Mouse (Mus musculus): Measurements from ENCODE around the gene Cnot11. TPM values are rescaled to one million over a fixed set of nuclear protein-coding genes. Genes with fewer than 3 reads are reported as not detected.

Gene Cnot11
- polyA plus RNA-seq (2016; fragmentation: Nextera tagmentation; extraction: Ambion mirVana), result 23.1 and 26.0 TPM in 2 replicates

DNA sequence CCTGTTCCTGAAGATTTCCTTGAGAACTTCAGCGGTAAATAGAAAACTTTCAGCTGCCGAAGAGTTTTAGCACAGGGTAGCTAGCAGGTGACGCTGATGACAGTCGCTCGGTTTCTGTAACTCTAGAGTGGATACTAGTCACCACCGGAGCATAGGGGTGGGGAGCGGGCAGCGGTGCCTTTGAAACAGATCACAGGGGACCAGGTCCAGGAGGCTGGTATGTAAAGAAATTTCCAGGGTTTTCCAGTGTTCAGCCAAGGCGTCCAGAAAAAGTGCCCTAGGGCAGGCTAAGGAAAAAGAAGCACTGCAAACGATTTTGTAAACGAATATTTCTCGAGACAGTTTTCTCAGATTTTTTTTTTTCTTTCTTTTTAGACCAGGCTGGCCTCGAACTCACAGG is at the start of gene Cnot11:
Gene Cnot11 (plus strand): TSS at position 162 of the 400 bp plus-strand sequence.
- peaks cover 19% of the 10 kb centered on the region for H3K4me1 ChIP-seq
- 27% methylated on average over 13 of the region's 13 CpGs for WGBS

DNA sequence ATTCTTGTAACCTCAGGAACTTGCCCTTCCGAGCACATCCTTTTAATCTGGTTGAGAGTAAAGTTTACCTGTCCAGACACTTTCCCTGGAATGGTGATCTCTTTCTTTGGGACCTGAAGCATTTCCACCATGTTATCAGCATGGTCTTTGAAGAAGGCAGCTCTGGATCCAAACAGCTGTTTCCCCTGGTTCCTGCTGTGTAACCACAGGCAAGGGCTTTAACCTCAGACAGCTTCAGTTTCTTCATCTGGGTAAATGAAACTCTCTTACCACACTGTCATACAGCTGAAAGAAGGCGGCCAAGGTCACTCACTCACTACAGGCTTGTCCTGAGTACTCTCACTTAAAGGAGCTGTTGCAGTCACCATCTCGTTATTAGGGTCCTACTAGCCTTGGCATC is 47.4 kb upstream of the Cnot11 start:
- no peak overlapping the region for H3K27ac ChIP-seq
- 78% methylated on average over 3 of the region's 3 CpGs for WGBS
- H3K27me3 ChIP-seq (ENCODE audit: low read depth, poor library complexity, severe bottlenecking), result no peaks in the 10 kb centered on the region
- H3K4me1 ChIP-seq, result peaks cover 3% of the 10 kb centered on the region
- no peak for DNase-seq (ENCODE audit: low spot score)
- H3K36me3 ChIP-seq, result no peaks in the 10 kb centered on the region
- H3K4me3 ChIP-seq, result no peak overlapping the region
- H3K9me3 ChIP-seq (replicated peaks), result no peaks in the 10 kb centered on the region

More for the DNA sequence above, at the start of gene Cnot11:
- Histone ChIP-seq H3K4me3 (peak within 1 kb of the TSS; percentile 98), H3K9me3 (replicated peaks) (no peaks in the 10 kb centered on the region), H3K27ac (peak within 1 kb of the TSS; percentile 95), H3K27me3 (ENCODE audit: low read depth, poor library complexity, severe bottlenecking) (no peaks in the 10 kb centered on the region), H3K36me3 (peaks cover 26% of the 10 kb centered on the region)
- DNase-seq (ENCODE audit: low spot score), result no peak

DNA sequence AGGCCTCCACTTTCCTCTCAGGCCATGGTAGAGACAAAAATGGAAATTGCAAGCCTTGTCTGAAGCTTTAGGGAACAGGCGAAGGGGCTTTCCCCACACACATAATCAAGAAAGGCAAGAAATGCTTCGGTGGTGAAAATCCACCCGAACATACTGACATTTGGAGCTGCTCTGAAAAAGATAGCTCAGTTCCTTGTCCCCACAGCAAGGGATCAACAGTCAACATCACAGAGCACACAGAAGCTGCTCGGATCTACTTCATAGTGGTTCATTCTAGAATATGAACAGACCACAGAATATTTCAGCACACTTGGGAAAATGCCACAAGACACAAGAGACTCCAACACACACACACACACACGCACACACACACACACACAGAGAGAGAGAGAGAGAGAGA is 41.6 kb upstream of the Cnot11 start:
- no peak overlapping the region for H3K4me3 ChIP-seq
- WGBS, result 91% methylated on average over 5 of the region's 5 CpGs
- no peak overlapping the region for H3K27ac ChIP-seq
- H3K27me3 ChIP-seq (ENCODE audit: low read depth, poor library complexity, severe bottlenecking), result no peaks in the 10 kb centered on the region
- H3K4me1 ChIP-seq, result no peaks in the 10 kb centered on the region
- no peaks in the 10 kb centered on the region for H3K9me3 ChIP-seq (replicated peaks)
- DNase-seq (ENCODE audit: low spot score), result no peak
- no peaks in the 10 kb centered on the region for H3K36me3 ChIP-seq

DNA sequence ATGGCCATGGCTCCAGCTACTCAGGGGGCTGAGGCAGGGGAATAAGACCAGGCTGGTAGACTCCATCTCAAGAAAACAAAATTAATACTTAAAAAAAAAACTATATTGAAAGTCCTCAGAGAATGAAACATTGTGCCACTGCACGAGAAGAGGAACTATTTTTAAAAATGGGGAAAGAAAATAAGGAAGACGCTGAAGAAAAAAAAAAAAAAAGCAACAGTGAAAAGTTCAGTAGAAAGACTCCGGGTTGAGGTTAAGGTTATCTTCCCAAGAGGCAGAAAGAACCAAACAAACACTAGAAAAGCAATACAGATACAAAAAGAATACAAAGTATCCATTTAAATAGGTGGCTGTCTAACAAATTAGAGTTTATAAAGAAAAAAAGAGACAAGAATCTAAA is 41.1 kb upstream of the Cnot11 start:
- no peaks in the 10 kb centered on the region for H3K36me3 ChIP-seq
- H3K9me3 ChIP-seq (replicated peaks), result no peaks in the 10 kb centered on the region
- DNase-seq (ENCODE audit: low spot score), result no peak
- H3K27ac ChIP-seq, result no peak overlapping the region
- WGBS, result 84% methylated on average over 3 of the region's 3 CpGs
- no peaks in the 10 kb centered on the region for H3K4me1 ChIP-seq
- no peak overlapping the region for H3K4me3 ChIP-seq
- H3K27me3 ChIP-seq (ENCODE audit: low read depth, poor library complexity, severe bottlenecking), result no peaks in the 10 kb centered on the region

DNA sequence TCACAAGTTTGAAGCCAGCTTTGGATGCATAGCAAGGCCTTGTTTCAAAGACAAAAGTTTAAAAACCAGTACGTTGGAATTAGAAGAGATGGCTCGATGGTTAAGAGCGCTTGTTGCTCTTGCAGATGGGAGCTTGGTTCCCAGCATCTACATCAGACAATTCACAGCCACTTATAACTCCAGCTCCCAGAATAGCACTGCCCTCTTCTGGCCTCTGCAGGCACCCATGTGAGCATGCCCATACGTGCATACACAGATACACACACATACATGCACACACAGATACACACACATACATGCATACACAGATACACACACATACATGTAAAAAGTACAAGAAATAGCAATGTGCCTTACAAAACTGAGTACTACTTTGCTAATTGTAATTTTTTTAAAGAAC is 37.8 kb upstream of the Cnot11 start:
- Histone ChIP-seq H3K4me1 (no peaks in the 10 kb centered on the region), H3K4me3 (no peak overlapping the region), H3K36me3 (no peaks in the 10 kb centered on the region), H3K27me3 (ENCODE audit: low read depth, poor library complexity, severe bottlenecking) (no peaks in the 10 kb centered on the region), H3K9me3 (replicated peaks) (no peaks in the 10 kb centered on the region), H3K27ac (no peak overlapping the region)
- 93% methylated on average over 4 of the region's 4 CpGs for WGBS
- no peak for DNase-seq (ENCODE audit: low spot score)

DNA sequence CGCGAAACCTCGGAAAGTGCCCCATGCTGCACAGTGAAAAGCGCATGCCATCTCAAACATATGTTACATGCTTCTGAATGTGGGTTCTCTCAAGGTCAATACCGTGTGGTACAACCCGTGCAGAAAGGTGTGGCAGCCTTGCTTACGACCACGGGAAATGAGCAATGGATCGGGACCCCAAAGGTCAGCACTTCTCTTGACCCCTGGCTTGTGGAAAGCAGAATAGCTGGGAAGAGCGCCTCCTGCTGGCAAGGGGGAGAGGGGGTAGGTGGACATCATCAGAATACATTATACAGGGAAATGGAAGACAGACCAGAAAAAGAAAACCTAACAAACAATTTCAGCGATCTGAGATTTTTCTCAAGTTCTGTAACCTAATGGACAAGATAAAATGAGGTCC is 37.0 kb upstream of the Cnot11 start:
- Histone ChIP-seq H3K27me3 (ENCODE audit: low read depth, poor library complexity, severe bottlenecking) (no peaks in the 10 kb centered on the region), H3K4me1 (no peaks in the 10 kb centered on the region), H3K27ac (no peak overlapping the region), H3K36me3 (no peaks in the 10 kb centered on the region), H3K4me3 (no peak overlapping the region), H3K9me3 (replicated peaks) (no peaks in the 10 kb centered on the region)
- no peak for DNase-seq (ENCODE audit: low spot score)
- WGBS, result 86% methylated on average over 11 of the region's 11 CpGs

DNA sequence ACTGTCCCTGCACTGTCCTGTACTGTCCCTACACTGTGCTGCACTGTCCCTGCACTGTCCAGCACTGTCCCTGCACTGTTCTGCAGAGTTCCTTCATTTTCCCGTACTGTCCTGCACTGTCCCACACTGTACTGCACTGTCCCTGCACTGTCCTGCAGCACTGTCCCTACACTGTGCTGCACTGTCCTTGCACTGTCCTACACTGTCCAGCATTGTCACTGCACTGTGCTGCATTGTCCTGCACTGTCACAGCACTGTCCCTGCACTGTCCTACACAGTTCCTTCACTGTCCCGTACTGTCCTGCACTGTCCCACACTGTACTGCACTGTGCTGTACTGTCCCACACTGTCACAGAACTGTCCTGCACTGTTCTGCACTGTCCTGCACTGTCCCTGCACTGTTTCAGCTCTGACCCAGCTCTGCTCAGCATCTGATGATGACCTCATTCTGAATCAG is 35.3 kb upstream of the Cnot11 start:
- no peaks in the 10 kb centered on the region for H3K36me3 ChIP-seq
- WGBS, result 94% methylated on average over 2 of the region's 2 CpGs
- no peaks in the 10 kb centered on the region for H3K9me3 ChIP-seq (replicated peaks)
- H3K4me1 ChIP-seq, result no peaks in the 10 kb centered on the region
- no peak for DNase-seq (ENCODE audit: low spot score)
- H3K4me3 ChIP-seq, result no peak overlapping the region
- H3K27me3 ChIP-seq (ENCODE audit: low read depth, poor library complexity, severe bottlenecking), result no peaks in the 10 kb centered on the region
- H3K27ac ChIP-seq, result no peak overlapping the region

DNA sequence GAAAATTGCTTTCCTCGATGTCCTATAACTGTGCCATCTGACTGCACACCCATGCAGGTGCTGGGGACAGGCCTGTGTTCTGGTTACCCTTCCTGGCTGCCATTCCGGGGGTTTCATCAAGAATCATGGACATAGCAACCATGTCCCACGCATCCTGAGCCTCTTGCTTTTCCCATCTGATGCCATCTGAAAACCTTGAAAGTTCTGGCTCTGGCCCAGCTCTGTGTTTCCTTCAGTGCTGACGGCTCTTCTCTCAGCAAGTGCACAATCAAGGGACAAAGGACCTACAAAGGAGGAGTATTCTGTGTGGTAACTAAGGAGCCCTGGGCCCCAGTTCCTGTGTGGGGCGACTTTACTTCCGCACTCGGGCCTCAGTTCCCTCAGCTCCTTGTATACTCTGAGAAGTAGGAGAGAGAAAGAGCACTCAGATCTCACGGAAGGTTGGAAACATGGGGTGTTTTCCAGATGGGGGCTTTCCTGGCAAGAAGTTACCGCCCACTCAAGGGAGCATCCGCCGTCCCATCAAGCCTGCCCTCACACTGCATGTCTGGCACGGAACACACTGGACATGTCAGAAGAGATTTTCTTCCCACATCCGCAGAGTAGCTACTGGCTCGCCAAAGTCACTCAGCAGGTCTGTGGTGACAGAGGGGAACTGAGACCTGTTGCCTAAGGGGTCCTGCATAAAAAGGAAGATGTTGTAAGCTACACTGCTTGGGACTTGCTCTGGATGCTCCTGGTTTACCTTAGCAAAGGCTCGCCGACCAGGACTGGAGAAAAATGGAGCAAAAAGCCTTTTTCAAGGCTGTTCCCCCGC is 31.8 kb upstream of the Cnot11 start:
- Histone ChIP-seq H3K4me1 (no peaks in the 10 kb centered on the region), H3K4me3 (no peak overlapping the region), H3K27me3 (ENCODE audit: low read depth, poor library complexity, severe bottlenecking) (no peaks in the 10 kb centered on the region), H3K9me3 (replicated peaks) (no peaks in the 10 kb centered on the region), H3K36me3 (no peaks in the 10 kb centered on the region), H3K27ac (no peak overlapping the region)
- 91% methylated on average over 17 of the region's 17 CpGs for WGBS
- DNase-seq (ENCODE audit: low spot score), result no peak

DNA sequence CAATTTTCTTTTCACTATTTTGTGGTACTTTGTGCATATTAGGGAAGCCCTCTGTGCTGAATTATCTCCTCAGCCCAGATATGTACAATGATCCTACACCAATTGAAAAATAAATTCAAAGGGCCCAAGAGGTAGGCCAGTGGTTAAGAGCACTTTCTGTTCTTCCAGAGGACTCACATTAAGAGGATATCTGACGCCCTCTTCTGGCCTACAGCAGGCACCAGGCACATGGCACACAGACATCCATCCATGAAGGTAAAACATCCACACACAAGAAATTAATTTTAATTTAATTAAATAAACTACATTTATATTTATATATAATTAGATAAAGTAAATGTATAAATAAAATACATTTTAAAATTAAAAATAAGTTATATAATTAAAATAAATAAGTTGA is 30.5 kb upstream of the Cnot11 start:
- Histone ChIP-seq H3K4me3 (no peak overlapping the region), H3K27ac (no peak overlapping the region), H3K27me3 (ENCODE audit: low read depth, poor library complexity, severe bottlenecking) (no peaks in the 10 kb centered on the region), H3K36me3 (no peaks in the 10 kb centered on the region), H3K4me1 (no peaks in the 10 kb centered on the region), H3K9me3 (replicated peaks) (no peaks in the 10 kb centered on the region)
- DNase-seq (ENCODE audit: low spot score), result no peak
- WGBS, result 21% methylated on average over 1 of the region's 1 CpGs

DNA sequence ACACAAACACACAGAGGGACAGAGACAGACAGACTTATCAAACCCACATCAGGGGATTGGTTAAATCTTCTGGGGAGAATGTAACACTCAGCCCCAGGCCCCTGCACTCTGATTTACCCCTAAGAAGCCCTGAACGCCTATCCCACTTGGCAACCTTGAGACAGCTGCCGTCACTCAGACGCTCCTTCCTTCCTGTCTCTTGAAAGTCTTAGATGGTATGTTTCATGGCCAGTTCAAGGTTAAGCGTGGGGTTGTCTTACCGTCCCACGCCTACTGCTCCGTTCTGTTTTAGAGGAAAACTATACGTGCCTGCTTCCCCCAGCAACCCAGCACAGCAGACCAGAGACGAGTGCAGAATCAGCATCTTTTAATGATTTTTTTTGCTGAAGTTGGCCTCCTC is 29.2 kb upstream of the Cnot11 start:
- no peak overlapping the region for H3K4me3 ChIP-seq
- H3K27ac ChIP-seq, result no peak overlapping the region
- WGBS, result 81% methylated on average over 9 of the region's 9 CpGs
- H3K4me1 ChIP-seq, result 0 out of 2 replicates have a peak, but pooled peaks cover 5% of the 10 kb centered on the region
- no peaks in the 10 kb centered on the region for H3K9me3 ChIP-seq (replicated peaks)
- DNase-seq (ENCODE audit: low spot score), result no peak
- H3K27me3 ChIP-seq (ENCODE audit: low read depth, poor library complexity, severe bottlenecking), result no peaks in the 10 kb centered on the region
- no peaks in the 10 kb centered on the region for H3K36me3 ChIP-seq

DNA sequence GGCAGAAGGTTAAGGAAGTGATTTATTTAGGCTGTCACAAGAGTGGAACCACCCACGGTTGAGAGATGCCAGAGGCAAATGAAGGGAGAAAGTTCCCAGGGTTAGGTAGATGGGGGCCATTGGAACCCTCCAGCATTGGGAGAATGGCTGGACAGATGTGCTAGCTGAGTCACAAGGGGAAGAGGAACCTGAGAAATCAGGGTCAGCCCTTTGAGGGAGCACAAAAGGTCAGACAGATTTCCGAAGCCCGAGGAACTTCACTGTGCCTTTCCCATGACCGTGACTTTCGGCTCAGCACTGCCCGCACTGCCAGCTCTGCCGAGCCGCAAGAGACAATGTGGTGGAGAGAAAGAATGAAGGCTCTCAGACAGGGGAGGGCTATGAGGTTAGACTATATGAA is 23.0 kb upstream of the Cnot11 start:
- no peak overlapping the region for H3K27ac ChIP-seq
- peaks cover 5% of the 10 kb centered on the region; the same call in 1 of the 2 replicates for H3K4me1 ChIP-seq
- H3K27me3 ChIP-seq (ENCODE audit: low read depth, poor library complexity, severe bottlenecking), result no peaks in the 10 kb centered on the region
- no peak for DNase-seq (ENCODE audit: low spot score)
- H3K9me3 ChIP-seq (replicated peaks), result no peaks in the 10 kb centered on the region
- WGBS, result 76% methylated on average over 8 of the region's 8 CpGs
- H3K36me3 ChIP-seq, result no peaks in the 10 kb centered on the region
- H3K4me3 ChIP-seq, result no peak overlapping the region

DNA sequence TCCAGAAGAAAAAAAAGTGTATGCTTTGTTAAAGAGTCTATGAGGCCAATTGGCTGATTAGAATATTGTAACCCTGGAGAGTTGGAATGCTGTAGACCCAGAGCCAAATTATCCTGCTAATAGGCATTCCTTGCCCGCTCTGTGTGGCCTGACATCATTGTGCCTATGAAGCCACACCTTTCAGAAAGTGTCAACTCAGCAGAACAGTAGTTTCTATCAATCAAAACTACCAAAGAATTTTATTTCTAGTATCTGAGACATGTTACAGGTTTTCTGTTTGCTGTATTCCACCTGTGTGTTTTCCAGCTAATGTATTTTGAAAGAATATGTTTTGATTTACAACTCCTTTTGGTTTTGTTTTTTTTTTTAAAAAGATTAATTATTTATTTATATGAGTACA is 22.6 kb upstream of the Cnot11 start:
- Histone ChIP-seq H3K4me3 (no peak overlapping the region), H3K27ac (no peak overlapping the region), H3K4me1 (peaks cover 5% of the 10 kb centered on the region; the same call in 1 of the 2 replicates), H3K27me3 (ENCODE audit: low read depth, poor library complexity, severe bottlenecking) (no peaks in the 10 kb centered on the region), H3K36me3 (no peaks in the 10 kb centered on the region), H3K9me3 (replicated peaks) (no peaks in the 10 kb centered on the region)
- DNase-seq (ENCODE audit: low spot score), result no peak
- WGBS, result 84% methylated on average over 1 of the region's 1 CpGs

DNA sequence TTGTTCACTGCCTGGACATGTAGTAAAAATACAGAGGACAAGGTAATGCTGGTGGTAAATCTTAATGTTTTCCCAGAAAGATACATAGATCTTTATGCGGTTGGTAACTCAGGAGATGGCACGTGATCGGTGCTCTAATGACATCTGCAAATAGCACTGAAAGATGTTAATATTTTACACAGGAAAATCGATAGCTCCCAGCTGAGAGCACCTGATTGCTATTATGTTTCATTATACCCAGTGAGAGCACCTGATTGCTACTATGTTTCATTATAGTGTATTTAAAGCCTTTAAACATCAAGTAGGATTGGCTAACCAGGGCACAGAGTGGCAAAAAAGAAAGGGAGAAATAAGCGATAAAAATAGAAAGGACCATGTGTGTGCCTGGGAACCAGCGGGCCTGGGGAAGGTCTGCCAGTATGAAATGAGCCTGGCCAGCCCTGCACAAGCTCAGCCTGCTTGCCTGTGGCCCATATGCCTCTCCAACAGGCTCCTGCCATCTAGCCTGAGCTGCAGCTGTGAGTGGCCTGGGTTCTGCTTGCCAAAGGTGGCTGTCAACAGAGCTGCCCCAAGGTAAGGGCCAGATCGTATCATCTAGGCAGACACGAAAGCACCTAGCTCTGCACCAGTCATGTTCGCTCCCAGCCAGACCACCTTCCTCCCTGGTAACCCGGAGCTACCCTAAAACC is 19.3 kb upstream of the Cnot11 start:
- Histone ChIP-seq H3K27me3 (ENCODE audit: low read depth, poor library complexity, severe bottlenecking) (no peaks in the 10 kb centered on the region), H3K9me3 (replicated peaks) (no peaks in the 10 kb centered on the region), H3K27ac (no peak overlapping the region), H3K36me3 (no peaks in the 10 kb centered on the region), H3K4me1 (no peaks in the 10 kb centered on the region; the same call in 1 of the 2 replicates), H3K4me3 (no peak overlapping the region)
- DNase-seq (ENCODE audit: low spot score), result no peak
- 90% methylated on average over 10 of the region's 10 CpGs for WGBS

Measured in limb, embryonic 10.5 days (tissue).